Mouse (Mus musculus): ENCODE data around the gene Ass1.

- TF ChIP-seq CTCF (IDR thresholded peaks at IDR 0.05; ENCODE audit: borderline replicate concordance, insufficient read depth, low read length) (no peak), POLR2A (IDR thresholded peaks at IDR 0.05; ENCODE audit: low read depth, low read length) (no peak)
Measured at GRCm38 (mm10) chr2:31477234-31478161, 7.5 kb downstream of the Ass1 start.
